ENCODE assay signal across 12 mouse cellular contexts in genomic region chr4:154081021-154081420, GRCm38 (mm10). TPM values are rescaled to one million over a fixed set of nuclear protein-coding genes. Genes with fewer than 3 reads are reported as not detected.
DNase-seq lines count a peak whose midpoint lies in the region; TF ChIP-seq lines count a peak whose summit lies in the region.
"Had no signal": no experiment of that assay in that cellular context is flagged by ENCODE, and none has a peak within 500 bp of the region (broad histone marks: within the 10 kb centered on the region; RNA-seq: fewer than 3 reads in every experiment).

No protein-coding gene starts in this region.

- no peak for TF ChIP-seq POLR2A in kidney, adult 2 months (IDR thresholded peaks at IDR 0.05; ENCODE audit: low read depth, low read length)
- no peak for TF ChIP-seq POLR2A in liver, adult 2 months (IDR thresholded peaks at IDR 0.05; ENCODE audit: extremely low read depth, insufficient read depth, low read length)

- H3K27me3 ChIP-seq in heart, embryonic 10.5 days (ENCODE audit: insufficient read depth, poor library complexity, severe bottlenecking): peaks cover 82% of the 10 kb centered on the region
- H3K27me3 ChIP-seq in kidney, adult 2 months (replicated peaks; ENCODE audit: control insufficient read depth, insufficient read depth, low read length): no peaks in the 10 kb centered on the region
- H3K27me3 ChIP-seq in liver, adult 2 months (ENCODE audit: control insufficient read depth, insufficient read depth, low read length): no peaks in the 10 kb centered on the region

- H3K36me3 ChIP-seq in heart, embryonic 10.5 days: no peaks in the 10 kb centered on the region
- no peaks in the 10 kb centered on the region for H3K36me3 ChIP-seq in kidney, adult 2 months (ENCODE audit: control insufficient read depth, insufficient read depth, low read length)
- no peaks in the 10 kb centered on the region for H3K36me3 ChIP-seq in liver, adult 2 months (ENCODE audit: control insufficient read depth, insufficient read depth, low read length)

- peaks cover 9% of the 10 kb centered on the region for H3K4me1 ChIP-seq in heart, embryonic 10.5 days
- 0 out of 2 replicates have a peak, but pooled peaks cover 3% of the 10 kb centered on the region for H3K4me1 ChIP-seq in kidney, adult 2 months (ENCODE audit: control insufficient read depth, insufficient read depth, low read length)
- H3K4me1 ChIP-seq in liver, adult 2 months (ENCODE audit: control insufficient read depth, insufficient read depth, low read length): no peaks in the 10 kb centered on the region

- H3K27ac ChIP-seq in heart, embryonic 10.5 days: no peak overlapping the region
- no peak overlapping the region for H3K27ac ChIP-seq in kidney, adult 2 months (ENCODE audit: insufficient read depth, low read depth, low read length)
- no peak overlapping the region for H3K27ac ChIP-seq in liver, adult 2 months (replicated peaks; ENCODE audit: insufficient read depth, low read depth, low read length)

- intact Hi-C loops in heart, postnatal 36 days (cut with DNase I): no loop called here

- H3K9ac ChIP-seq in liver, adult 2 months (ENCODE audit: low read depth, low read length): no peak overlapping the region

- H3K9me3 ChIP-seq in heart, embryonic 10.5 days: no peaks in the 10 kb centered on the region

- no peak for DNase-seq in heart, embryonic 10.5 days (ENCODE audit: low spot score)
- no peak for DNase-seq in heart, postnatal 36 days
- peak; percentile 20 for DNase-seq in cerebellum, adult 8-10 months
- DNase-seq in kidney, adult 2 months: peak; percentile 86
- DNase-seq in liver, adult 2 months (ENCODE audit: extremely low read depth, low read depth, low spot score): peak; percentile 68
- DNase-seq in adrenal gland, postnatal 36 days: no peak
- DNase-seq in gastrocnemius, postnatal 4 days (ENCODE audit: low spot score in 2 of 2): no peak
- no peak for DNase-seq in embryo, embryonic 9.5 days (ENCODE audit: extremely low spot score)
- DNase-seq: heart, adult 18-20 months; right cerebral cortex, postnatal 4 days had no signal

- no peak for TF ChIP-seq CTCF in kidney, adult 2 months (conservative IDR thresholded peaks at IDR 0.05; ENCODE audit: insufficient read depth, insufficient read length, low read depth, low read length)
- no peak for TF ChIP-seq CTCF in liver, adult 2 months (IDR thresholded peaks at IDR 0.05; ENCODE audit: low read depth, low read length)

- H3K4me3 ChIP-seq in heart, embryonic 10.5 days: peak overlapping the region; percentile 33
- no peak overlapping the region for H3K4me3 ChIP-seq in kidney, adult 2 months (ENCODE audit: insufficient read depth, low read depth, low read length)
- no peak overlapping the region; the same call in 1 of the 2 replicates for H3K4me3 ChIP-seq in liver, adult 2 months (ENCODE audit: insufficient read depth, low read depth, low read length)
- H3K4me3 ChIP-seq: myocyte had no signal

- WGBS in heart, embryonic 10.5 days: 3% methylated on average over 13 of the region's 13 CpGs
- WGBS in kidney, adult 2 months: 2% methylated on average over 13 of the region's 13 CpGs
- WGBS in liver, adult 2 months: 1% methylated on average over 13 of the region's 13 CpGs

- no peaks in the 10 kb centered on the region for H3K79me2 ChIP-seq in liver, adult 2 months (ENCODE audit: control insufficient read depth, insufficient read depth, low read length)

RNA-seq across cellular contexts. Expression of gene Ccdc27, which starts 38.5 kb away (rescaled TPM):
- polyA plus RNA-seq in heart, embryonic 10.5 days (2016; fragmentation: Nextera tagmentation; extraction: Ambion mirVana): not detected in 2 replicates
- total RNA-seq in heart, postnatal 36 days (2021): not detected
- polyA plus RNA-seq in kidney, adult 2 months (2012; rRNA removed): not detected in 2 replicates
- not detected in 2 replicates for total RNA-seq in liver, adult 2 months (2014; rRNA removed)
- not detected in 2 replicates for polyA plus RNA-seq in liver, adult 2 months (2012; rRNA removed)
- not detected for total RNA-seq in adrenal gland, postnatal 36 days (2021)
- total RNA-seq in gastrocnemius, postnatal 4 days (2021): not detected
- total RNA-seq: heart, adult 18-20 months had no signal
- polyA plus RNA-seq: C2C12, myocyte had no signal

RNA-seq across cellular contexts. Expression of gene Smim1, which starts 55.0 kb away (rescaled TPM):
- polyA plus RNA-seq in heart, embryonic 10.5 days (2016; fragmentation: Nextera tagmentation; extraction: Ambion mirVana): 120 and 132 TPM in 2 replicates
- 1 to 10 TPM; 5.9 to 7.0 TPM for total RNA-seq in heart, postnatal 36 days (2021)
- polyA plus RNA-seq in kidney, adult 2 months (2012; rRNA removed): 294 and 307 TPM in 2 replicates
- total RNA-seq in liver, adult 2 months (2014; rRNA removed): 6.7 and 8.1 TPM in 2 replicates
- 12.6 and 16.9 TPM in 2 replicates for polyA plus RNA-seq in liver, adult 2 months (2012; rRNA removed)
- total RNA-seq in adrenal gland, postnatal 36 days (2021): 10 to 100 TPM; 45.4 to 54.8 TPM
- total RNA-seq in gastrocnemius, postnatal 4 days (2021): 10 to 100 TPM; 27.2 to 37.8 TPM

RNA-seq across cellular contexts. Expression of gene Trp73, which starts 59.0 kb away (rescaled TPM):
- polyA plus RNA-seq in heart, embryonic 10.5 days (2016; fragmentation: Nextera tagmentation; extraction: Ambion mirVana): 0.09 TPM in 1 of 2 replicates, not detected in the other
- not detected for total RNA-seq in heart, postnatal 36 days (2021)
- polyA plus RNA-seq in kidney, adult 2 months (2012; rRNA removed): 0.03 TPM in 2 replicates
- total RNA-seq in liver, adult 2 months (2014; rRNA removed): under 0.01 TPM in 1 of 2 replicates, not detected in the other
- not detected in 2 replicates for polyA plus RNA-seq in liver, adult 2 months (2012; rRNA removed)
- not detected for total RNA-seq in adrenal gland, postnatal 36 days (2021)
- under 1 TPM in 1 of 2 experiments, not detected in 1; 0.23 TPM for total RNA-seq in gastrocnemius, postnatal 4 days (2021)
- polyA plus RNA-seq: myocyte had no signal

Comparison
In these comparisons a context has a peak if more than half of its experiments do, and no peak if none do; other contexts are left out.
1. DNase-seq: peak in cerebellum, adult 8-10 months (single experiment), kidney, adult 2 months (single experiment) and liver, adult 2 months (single experiment); none in heart, embryonic 10.5 days (single experiment), heart, postnatal 36 days (0 of 2), adrenal gland, postnatal 36 days (0 of 2), gastrocnemius, postnatal 4 days (0 of 2) and embryo, embryonic 9.5 days (single experiment).